Mouse (Mus musculus): ENCODE measurements at regions not wholly inside any gene's neighbourhood (a gene's known extent, or its start where the extent isn't known, plus 50 kb on each side); places are given as distances from the start of the nearest gene placed in this dataset.

DNA sequence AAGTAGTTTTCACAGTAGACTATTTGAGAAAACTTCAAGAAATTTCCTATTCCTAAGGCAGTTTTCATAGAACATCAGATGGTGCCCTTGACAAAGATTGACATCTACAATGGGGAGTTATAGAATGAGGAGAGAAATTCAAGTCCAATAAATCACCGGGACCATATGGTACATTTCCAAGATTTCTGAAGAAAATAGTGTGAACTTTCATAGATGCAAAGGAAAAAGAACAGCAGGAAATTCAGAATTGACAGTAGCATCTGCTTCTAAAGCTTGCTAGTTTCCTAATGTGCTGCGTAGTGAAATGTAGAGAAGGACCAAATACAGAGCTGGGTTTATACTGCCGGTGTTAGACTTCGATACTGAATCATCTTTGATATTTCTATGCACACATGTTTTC is 1119.2 kb upstream of the Adgrl3 start:
- Histone ChIP-seq H3K27me3 (ENCODE audit: control insufficient read depth, insufficient read depth, low read length) (no peaks in the 10 kb centered on the region), H3K27ac (ENCODE audit: insufficient read depth, low read length) (no peak overlapping the region), H3K4me3 (replicated peaks; ENCODE audit: insufficient read depth, low read depth, low read length) (no peak overlapping the region), H3K4me1 (ENCODE audit: control insufficient read depth, insufficient read depth, low read length) (no peaks in the 10 kb centered on the region)
- TF ChIP-seq POLR2A (IDR thresholded peaks at IDR 0.05; ENCODE audit: borderline replicate concordance, insufficient read depth, low read length) (no peak), CTCF (IDR thresholded peaks at IDR 0.05; ENCODE audit: borderline replicate concordance, insufficient read depth, low read depth, low read length) (no peak)
- WGBS, result 74% methylated on average over 4 of the region's 4 CpGs
- DNase-seq, result no peak

DNA sequence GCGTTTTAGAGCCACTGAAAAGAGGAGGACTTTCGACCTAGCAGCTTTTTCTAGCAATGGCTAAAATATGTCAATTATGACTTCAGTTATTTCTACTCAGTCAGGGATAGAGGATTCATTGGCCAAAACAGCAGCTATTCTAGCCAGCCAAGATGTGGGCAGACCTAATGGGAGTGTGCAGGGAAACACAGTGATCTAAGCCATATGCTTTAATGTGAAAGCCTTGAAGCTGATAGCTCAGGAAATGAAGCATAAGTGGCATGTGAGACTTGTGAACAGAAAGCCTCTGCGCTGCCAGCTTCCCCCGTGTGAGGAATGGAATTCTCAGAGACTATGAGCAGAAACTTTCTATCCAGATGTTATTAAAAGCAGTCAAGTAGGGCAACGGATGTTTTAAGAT is 1114.6 kb upstream of the Adgrl3 start:
- Histone ChIP-seq H3K27me3 (ENCODE audit: control insufficient read depth, insufficient read depth, low read length) (no peaks in the 10 kb centered on the region), H3K4me3 (replicated peaks; ENCODE audit: insufficient read depth, low read depth, low read length) (no peak overlapping the region), H3K27ac (ENCODE audit: insufficient read depth, low read length) (no peak overlapping the region), H3K4me1 (ENCODE audit: control insufficient read depth, insufficient read depth, low read length) (no peaks in the 10 kb centered on the region)
- TF ChIP-seq POLR2A (IDR thresholded peaks at IDR 0.05; ENCODE audit: borderline replicate concordance, insufficient read depth, low read length), result no peak
- TF ChIP-seq CTCF (IDR thresholded peaks at IDR 0.05; ENCODE audit: borderline replicate concordance, insufficient read depth, low read depth, low read length), result no peak
- 31% methylated on average over 5 of the region's 5 CpGs for WGBS
- no peak for DNase-seq
